ENCODE assay signal across 9 mouse cellular contexts in genomic region chr14:105377770-105378169, GRCm38 (mm10).
DNase-seq lines count a peak whose midpoint lies in the region; ATAC-seq lines count a peak whose summit lies in the region.
"Had no signal": no experiment of that assay in that cellular context is flagged by ENCODE, and none has a peak within 500 bp of the region (broad histone marks: within the 10 kb centered on the region; RNA-seq: fewer than 3 reads in every experiment).

No protein-coding gene starts in this region.

- WGBS in heart, embryonic 11.5 days (ENCODE audit: insufficient replicate concordance), result 10% methylated on average over 5 of the region's 5 CpGs

- ATAC-seq in heart, embryonic 11.5 days (replicated peaks; ENCODE audit: insufficient number of reproducible peaks, low FRiP score, low TSS enrichment), result peak; percentile 48; the same call in 1 of the 2 replicates

- H3K4me1 ChIP-seq in heart, embryonic 11.5 days (ENCODE audit: control insufficient read depth, insufficient read depth, low read length), result peaks cover 23% of the 10 kb centered on the region

- intact Hi-C loops in left cerebral cortex, postnatal 4 days (cut with DNase I), result no loop called here
- intact Hi-C loops in left cerebral cortex, postnatal 10 days (cut with DNase I), result no loop called here

- no peaks in the 10 kb centered on the region for H3K27me3 ChIP-seq in heart, embryonic 11.5 days (ENCODE audit: control insufficient read depth, insufficient read depth, low read length)
- H3K27me3 ChIP-seq: lung, embryonic 15.5 days had no signal

- H3K9ac ChIP-seq in heart, embryonic 11.5 days (ENCODE audit: low read depth, low read length), result no peak overlapping the region
- H3K9ac ChIP-seq: lung, embryonic 15.5 days had no signal

- no peak overlapping the region for H3K4me3 ChIP-seq in heart, embryonic 11.5 days (ENCODE audit: low read depth, low read length)
- H3K4me3 ChIP-seq: lung, embryonic 15.5 days had no signal

- peak overlapping the region; percentile 60 for H3K27ac ChIP-seq in heart, embryonic 11.5 days (ENCODE audit: low read depth, low read length)
- H3K27ac ChIP-seq: lung, embryonic 15.5 days had no signal

- H3K9me3 ChIP-seq in heart, embryonic 11.5 days (replicated peaks; ENCODE audit: control insufficient read depth, low read length), result no peaks in the 10 kb centered on the region
- H3K9me3 ChIP-seq: lung, embryonic 15.5 days had no signal

- no peaks in the 10 kb centered on the region for H3K36me3 ChIP-seq in heart, embryonic 11.5 days (ENCODE audit: control insufficient read depth, insufficient read depth, low read length)
- H3K36me3 ChIP-seq: lung, embryonic 15.5 days had no signal

- peak; percentile 4 for DNase-seq in left cerebral cortex, postnatal 4 days
- DNase-seq in left cerebral cortex, postnatal 10 days (ENCODE audit: extremely low spot score in 1 of 2, low spot score in 2 of 2), result no peak
- DNase-seq in embryo, embryonic 9.5 days (ENCODE audit: extremely low spot score), result peak; percentile 52
- DNase-seq in lung, postnatal 10 days, result peak; percentile 29
- no peak for DNase-seq in thymus, postnatal 0 days (ENCODE audit: low spot score)
- DNase-seq in spleen, adult 18-20 months, result no peak
- no peak for DNase-seq in layer of hippocampus, adult 11-12 months (ENCODE audit: low spot score)

- peak overlapping the region; percentile 19; the same call in 1 of the 2 replicates for H3K4me2 ChIP-seq in heart, embryonic 11.5 days
- H3K4me2 ChIP-seq: lung, embryonic 15.5 days had no signal

Comparison
In these comparisons a context has a peak if more than half of its experiments do, and no peak if none do; other contexts are left out.
1. DNase-seq: peak in left cerebral cortex, postnatal 4 days (single experiment), embryo, embryonic 9.5 days (single experiment) and lung, postnatal 10 days (single experiment); none in left cerebral cortex, postnatal 10 days (0 of 2), thymus, postnatal 0 days (single experiment), spleen, adult 18-20 months (0 of 2) and layer of hippocampus, adult 11-12 months (single experiment).